Mouse (Mus musculus) liver, adult 2 months (tissue): ENCODE results near the gene Jkamp.

Experiments
- CTCF ChIP-seq: fragments of 200-500 bp; IDR thresholded peaks from 2 replicates; pipeline ENCODE4 v1.5.1; 2011; ENCODE audit warnings: low read depth, low read length, control low read depth
- POLR2A ChIP-seq: fragments of 200-500 bp; IDR thresholded peaks from 2 replicates; pipeline ENCODE4 v1.6.1; 2011; ENCODE audit warnings: low read length, control low read depth; ENCODE audit not compliant: insufficient read depth; ENCODE audit errors: extremely low read depth

DNA sequence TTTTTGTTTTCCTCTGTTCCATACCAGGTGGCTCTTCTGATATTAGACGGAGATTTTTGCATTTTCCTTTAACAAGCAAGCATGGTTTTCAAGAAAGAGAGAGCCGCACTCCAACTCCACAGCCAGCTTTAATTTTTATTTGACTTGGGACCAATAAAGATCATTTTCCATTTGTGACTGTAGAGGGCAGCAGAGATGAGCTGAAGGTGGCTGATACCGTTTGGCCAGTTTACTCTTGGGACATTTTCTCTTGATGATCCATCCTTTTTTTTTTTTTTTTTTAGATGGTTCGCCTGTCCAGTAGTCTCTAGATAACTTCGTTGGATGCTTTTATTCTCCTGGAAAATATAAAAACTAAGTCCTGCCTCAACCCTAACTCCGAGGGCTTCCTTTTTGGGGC is 32.1 kb upstream of the Jkamp start:
- no peak for TF ChIP-seq POLR2A
- TF ChIP-seq CTCF = 0 out of 2 replicates have a peak, but pooled peaks have one; percentile 36
